Mouse (Mus musculus): ENCODE measurements around the gene Rims1. TPM values are rescaled to one million over a fixed set of nuclear protein-coding genes. Genes with fewer than 3 reads are reported as not detected.

The Rims1 gene
- total RNA-seq, 2 experiments from 2014 or later: 253 to 254 TPM

GRCm38 (mm10) chr1:22353687-22354086 is 452.1 kb downstream of the Rims1 start:
- no peak for DNase-seq

- DNase-seq: no peak
These were observed 466.9 kb downstream of the Rims1 start for GRCm38 (mm10) chr1:22338914-22339313.

GRCm38 (mm10) chr1:22320941-22321676 is 484.7 kb downstream of the Rims1 start:
- DNase-seq: no peak

- no peak for DNase-seq
These were observed 490.3 kb downstream of the Rims1 start for GRCm38 (mm10) chr1:22315537-22315936.

GRCm38 (mm10) chr1:22311471-22311870 is 494.3 kb downstream of the Rims1 start:
- no peak for DNase-seq

GRCm38 (mm10) chr1:22306519-22306918 is 499.3 kb downstream of the Rims1 start:
- no peak for DNase-seq

GRCm38 (mm10) chr1:22305932-22306331 is 499.9 kb downstream of the Rims1 start:
- no peak for DNase-seq

GRCm38 (mm10) chr1:22293953-22294352 is 511.8 kb downstream of the Rims1 start:
- no peak for DNase-seq

- no peak for DNase-seq
These were observed 512.5 kb downstream of the Rims1 start for GRCm38 (mm10) chr1:22293310-22293709.

- DNase-seq: no peak
These were observed 519.0 kb downstream of the Rims1 start for GRCm38 (mm10) chr1:22286807-22287206.

GRCm38 (mm10) chr1:22279954-22280353 is 525.8 kb downstream of the Rims1 start:
- no peak for DNase-seq

- no peak for DNase-seq
These were observed 531.7 kb downstream of the Rims1 start for GRCm38 (mm10) chr1:22274081-22274480.

GRCm38 (mm10) chr1:22270131-22270530 is 535.7 kb downstream of the Rims1 start:
- DNase-seq: no peak

- DNase-seq: peak; percentile 71 to 81
These were observed 537.0 kb downstream of the Rims1 start for GRCm38 (mm10) chr1:22268581-22269359.

GRCm38 (mm10) chr1:22266491-22266890 is 539.3 kb downstream of the Rims1 start:
- DNase-seq: peak; percentile 41 to 43

GRCm38 (mm10) chr1:22265528-22265927 is 540.3 kb downstream of the Rims1 start:
- DNase-seq: no peak

- DNase-seq: no peak
These were observed 543.4 kb downstream of the Rims1 start for GRCm38 (mm10) chr1:22262169-22262950.

GRCm38 (mm10) chr1:22261702-22262101 is 544.1 kb downstream of the Rims1 start:
- DNase-seq: no peak

- DNase-seq: no peak
These were observed 545.5 kb downstream of the Rims1 start for GRCm38 (mm10) chr1:22260291-22260690.

GRCm38 (mm10) chr1:22258356-22258755 is 547.4 kb downstream of the Rims1 start:
- DNase-seq: no peak

- no peak for DNase-seq
These were observed 551.5 kb downstream of the Rims1 start for GRCm38 (mm10) chr1:22254278-22254677.

- DNase-seq: no peak
These were observed 552.9 kb downstream of the Rims1 start for GRCm38 (mm10) chr1:22252873-22253272.

GRCm38 (mm10) chr1:22248898-22249386 is 556.9 kb downstream of the Rims1 start:
- DNase-seq: no peak

Data from layer of hippocampus, postnatal 36 days (tissue).